Mouse (Mus musculus) mouse embryonic stem cell (cell line): ENCODE results near the gene Neu2.

Source experiments
- in situ Hi-C, 2 experiments: fragments of 300-500 bp; cut with MboI; formaldehyde crosslinking; loops; 1 replicate in 1 of 2; 3 replicates in 1 of 2; pipeline ENCODE4 v1.14.3; 2019 to 2020; ENCODE audit warnings: low sequenced_read_pairs in 2 of 2, low pct_unique_long_range_greater_than_20kb in 1 of 2, mixed read lengths in 1 of 2; ENCODE audit not compliant: unreplicated experiment in 1 of 2

The Neu2 gene

DNA sequence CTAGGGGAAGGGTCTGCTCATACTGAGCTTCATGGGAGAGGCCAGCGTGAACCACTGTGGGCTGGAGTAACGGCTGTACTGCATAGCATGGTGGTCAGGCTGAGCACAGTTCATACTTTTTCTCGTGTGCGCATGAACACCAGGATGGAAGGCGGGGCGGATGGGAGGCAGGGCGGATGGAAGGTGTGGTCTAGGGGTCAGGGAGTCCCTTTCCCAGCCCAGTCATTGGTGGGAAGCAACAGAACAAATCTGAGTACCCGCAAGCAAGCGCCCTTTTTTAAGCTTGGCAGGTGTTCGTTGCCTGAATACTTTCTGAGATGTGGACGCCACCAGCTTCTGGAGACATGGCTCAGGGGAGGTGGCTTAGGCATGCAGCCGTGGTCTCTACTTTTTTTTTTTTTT is 127.0 kb downstream of the Neu2 start:
- in situ Hi-C loops: no loop called here

GRCm38 (mm10) chr1:87637121-87637877 is 127.6 kb downstream of the Neu2 start:
- in situ Hi-C loops: no loop called here

- in situ Hi-C loops: no loop called here
Observed at GRCm38 (mm10) chr1:87637878-87638600, 128.3 kb downstream of the Neu2 start.

DNA sequence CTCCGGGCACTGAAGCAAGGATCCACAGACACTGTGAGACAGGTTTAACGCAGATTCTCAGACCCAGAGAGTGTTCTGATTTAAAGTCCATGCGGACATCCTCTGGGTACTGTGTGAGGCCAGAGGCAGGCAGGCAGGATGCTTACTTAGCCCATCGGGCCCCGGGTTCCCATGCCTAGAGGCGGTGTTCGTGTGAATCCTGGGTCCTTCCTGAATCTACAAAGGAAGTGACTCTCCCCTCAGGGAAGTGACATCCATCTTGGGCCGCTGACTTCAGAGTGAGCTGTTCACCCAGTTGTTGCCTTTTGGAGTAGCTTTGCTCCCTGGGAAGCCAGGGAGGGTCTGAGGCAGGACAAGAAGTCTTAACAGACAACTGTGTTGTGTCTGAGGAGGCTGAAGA is 130.0 kb downstream of the Neu2 start:
- in situ Hi-C loops: no loop called here

GRCm38 (mm10) chr1:87640165-87640661 is 130.5 kb downstream of the Neu2 start:
- in situ Hi-C loops: no loop called here

GRCm38 (mm10) chr1:87643016-87643415 is 133.3 kb downstream of the Neu2 start:
- in situ Hi-C loops: no loop called here

DNA sequence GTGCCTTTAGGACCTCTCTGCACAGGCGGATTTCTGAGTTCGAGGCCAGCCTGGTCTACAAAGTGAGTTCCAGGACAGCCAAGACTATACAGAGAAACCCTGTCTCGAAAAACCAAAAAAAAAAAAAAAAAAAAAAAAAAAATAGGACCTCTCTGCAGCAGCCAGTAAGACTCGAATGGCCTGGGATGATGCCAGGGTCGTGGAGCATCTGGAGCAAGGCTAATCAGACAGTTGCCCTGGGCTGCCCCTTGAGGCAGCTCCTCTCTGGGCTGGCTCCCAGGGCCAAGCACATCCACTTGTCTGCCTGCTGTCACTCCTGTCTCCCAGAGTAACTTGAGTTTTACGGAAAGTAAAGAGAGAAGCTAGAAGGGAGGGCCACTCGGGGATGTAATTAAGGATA is 135.4 kb downstream of the Neu2 start:
- in situ Hi-C loops: no loop called here

- in situ Hi-C loops: no loop called here
Observed at GRCm38 (mm10) chr1:87645748-87646147, 136.1 kb downstream of the Neu2 start.
